Mouse (Mus musculus) brain, embryonic 18.5 days (tissue): ENCODE data around the gene Fmo6.

Experiments
- DNase-seq: peaks from one replicate; pipeline ENCODE4 v3.0.0-alpha.2; 2012; ENCODE audit warnings: low read depth, low spot score

Gene Fmo6

GRCm38 (mm10) chr1:162937415-162937814 is at the start of gene Fmo6:
Fmo6 (minus strand) TSS chr1:162937515.
- no peak for DNase-seq

DNA sequence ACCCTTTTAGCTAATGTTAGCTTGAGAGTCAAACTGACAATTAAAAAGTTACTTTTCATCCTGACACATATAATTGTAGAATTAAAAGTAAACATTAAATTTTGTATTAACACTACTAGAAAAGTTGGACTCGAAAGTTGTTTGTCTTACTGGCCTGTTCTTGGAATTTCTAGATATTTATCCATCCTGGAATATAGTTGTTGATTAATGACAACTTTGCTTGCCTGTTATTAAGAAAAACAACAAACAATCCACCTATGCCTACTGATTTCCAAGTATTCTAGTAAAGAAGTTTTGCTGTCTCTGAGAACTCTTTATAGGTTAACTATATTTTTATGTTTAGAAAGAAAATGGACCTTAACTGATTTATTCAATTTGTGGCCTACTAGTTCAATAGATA is 49.5 kb upstream of the Fmo6 start:
- DNase-seq = no peak

DNA sequence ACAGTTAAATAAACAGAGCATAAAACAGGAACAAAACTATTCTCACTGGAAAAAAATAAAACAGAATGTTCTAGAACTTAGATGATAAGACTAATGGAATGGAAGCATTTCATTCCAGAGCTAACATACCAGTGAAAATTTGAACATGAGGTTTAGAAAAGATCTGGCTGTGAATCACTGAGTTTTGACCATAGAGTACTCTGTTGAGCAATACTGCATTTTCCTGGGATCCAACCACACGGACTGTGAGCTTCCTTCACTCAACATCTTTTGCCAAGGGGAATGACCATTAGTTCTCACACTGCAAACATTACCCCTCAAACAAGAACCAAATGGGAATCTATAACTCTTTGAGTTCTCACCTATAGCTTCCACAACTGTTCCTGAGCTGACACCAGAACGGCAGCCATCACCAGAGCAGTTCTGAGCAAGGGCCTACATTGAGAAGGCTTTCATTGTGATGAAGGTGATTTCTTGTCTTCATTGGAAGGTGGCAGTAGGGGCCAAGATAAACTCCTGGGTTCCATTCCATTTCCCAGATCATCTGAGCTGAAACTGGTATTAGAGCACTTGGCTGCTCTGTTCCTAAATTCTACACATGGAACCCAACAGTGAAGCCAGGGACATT is 48.9 kb upstream of the Fmo6 start:
- DNase-seq = no peak

- DNase-seq = no peak
Measured at GRCm38 (mm10) chr1:162984428-162984827, 47.1 kb upstream of the Fmo6 start, which contains the start of gene Fmo3. Fmo3 (minus strand) TSS chr1:162984528.

DNA sequence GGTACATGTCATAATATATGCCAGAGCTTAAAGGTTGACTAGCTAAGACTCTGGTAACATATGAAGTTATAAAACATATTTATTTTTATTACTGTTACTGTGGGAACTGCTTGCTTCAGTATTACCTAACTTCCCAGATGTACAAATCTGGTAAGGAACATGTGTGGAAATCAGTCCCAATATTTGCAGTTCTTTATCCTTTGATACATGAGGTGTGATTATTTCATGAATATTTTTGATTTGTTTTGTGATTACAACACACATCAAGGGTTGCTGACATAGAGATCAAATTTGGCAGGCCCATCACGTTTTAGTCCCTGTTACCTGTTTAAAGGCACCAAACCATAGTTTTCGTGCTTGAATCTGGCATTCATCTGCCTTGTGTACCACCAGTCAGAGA is 26.2 kb upstream of the Fmo6 start:
- no peak for DNase-seq

- DNase-seq = no peak
Measured at GRCm38 (mm10) chr1:162957422-162957821, 20.1 kb upstream of the Fmo6 start.

DNA sequence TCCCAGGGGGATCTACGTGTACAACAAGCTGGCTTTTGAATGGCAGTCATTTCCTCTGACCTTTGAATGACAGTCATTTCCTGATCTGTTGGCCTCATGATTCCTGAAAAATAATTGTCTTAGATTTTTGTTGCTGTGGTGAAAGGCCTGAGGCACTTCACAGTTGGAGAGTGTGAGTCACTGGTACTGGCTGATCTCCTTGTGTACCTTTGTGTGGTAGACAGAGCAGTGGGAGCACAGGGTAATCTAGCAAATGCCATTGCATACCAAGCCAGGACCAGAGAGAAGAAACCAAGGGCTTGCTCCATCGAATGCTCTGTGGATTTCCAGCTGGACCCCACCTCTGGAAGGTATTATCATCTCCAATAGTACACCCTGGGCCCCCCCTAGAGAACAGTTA is 15.8 kb upstream of the Fmo6 start:
- DNase-seq = no peak

- no peak for DNase-seq
Measured at GRCm38 (mm10) chr1:162949763-162950162, 12.4 kb upstream of the Fmo6 start.

DNA sequence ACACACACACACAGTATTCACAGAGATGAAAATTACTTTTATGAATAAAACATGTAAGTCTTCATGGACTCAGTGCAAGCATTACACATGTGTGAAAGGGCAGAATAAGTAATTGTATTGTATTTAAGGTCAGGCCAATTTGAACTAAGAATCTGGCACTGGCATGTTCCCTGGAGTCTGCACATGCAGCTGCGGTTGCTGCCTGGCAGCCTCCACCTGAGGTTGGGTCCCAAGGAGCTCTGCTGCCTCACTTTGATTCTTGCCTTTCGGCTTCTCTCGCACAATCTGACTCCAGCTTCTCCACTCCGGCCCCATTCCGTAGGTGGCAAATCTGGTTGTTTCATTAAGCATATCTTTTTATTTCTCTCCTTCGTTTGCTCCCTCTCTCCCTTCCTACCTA is 10.6 kb upstream of the Fmo6 start:
- DNase-seq = no peak

GRCm38 (mm10) chr1:162946837-162947558 is 9.7 kb upstream of the Fmo6 start:
- no peak for DNase-seq

- no peak for DNase-seq
Measured at GRCm38 (mm10) chr1:162943700-162944099, 6.4 kb upstream of the Fmo6 start.

GRCm38 (mm10) chr1:162938696-162939351 is 1.5 kb upstream of the Fmo6 start:
- no peak for DNase-seq

- DNase-seq = no peak
Measured at GRCm38 (mm10) chr1:162937970-162938695, 818 bp upstream of the Fmo6 start.

DNA sequence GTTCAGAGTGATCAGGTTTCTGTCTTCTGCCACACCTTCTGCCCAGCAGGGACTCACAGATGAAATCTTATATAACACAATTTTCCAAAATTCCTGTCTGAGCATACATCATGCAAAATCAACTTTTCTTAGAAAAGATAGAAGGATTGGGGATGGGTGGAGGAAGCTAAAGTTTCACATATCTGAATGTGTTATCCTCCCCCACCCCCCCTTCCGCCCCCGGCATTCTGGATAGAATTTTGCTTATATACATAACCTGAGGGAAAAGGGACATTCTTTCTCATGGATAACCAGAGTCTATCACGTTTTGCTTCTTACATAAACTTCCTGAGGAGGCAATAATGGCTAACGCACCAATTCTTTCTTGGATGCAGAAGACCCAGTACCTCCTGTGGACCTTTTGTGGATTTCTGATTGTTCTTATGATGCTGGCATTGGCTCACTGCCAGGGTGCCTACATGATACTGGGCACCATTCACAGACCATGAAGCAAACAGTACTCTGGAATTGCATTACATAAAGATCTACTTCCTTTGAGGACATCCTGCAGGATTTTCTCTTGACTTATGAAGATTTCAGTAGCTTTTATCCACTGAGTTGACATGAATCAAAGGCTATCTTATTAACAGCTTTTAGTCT is 2.8 kb downstream of the Fmo6 start:
- no peak for DNase-seq

DNA sequence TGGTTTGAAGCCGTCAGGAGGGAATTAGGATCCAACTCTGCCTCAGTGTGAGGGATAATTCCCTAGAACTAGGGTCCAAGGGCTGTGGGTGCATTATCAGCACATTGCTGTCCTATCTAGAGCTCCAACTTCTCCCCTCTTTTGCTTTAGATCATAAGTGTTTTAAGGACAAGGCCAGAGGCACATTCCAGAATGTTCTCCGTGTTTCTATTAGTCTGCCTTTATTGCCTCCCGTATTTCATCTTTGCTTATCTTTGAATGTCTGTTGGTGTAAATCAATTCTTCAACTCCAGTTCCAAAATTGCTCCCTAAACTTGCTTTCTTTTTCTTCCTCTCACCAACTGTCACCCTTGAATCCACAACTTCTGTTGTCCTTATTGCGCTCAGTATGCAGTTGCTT is 4.9 kb downstream of the Fmo6 start:
- no peak for DNase-seq

- DNase-seq = no peak
Measured at GRCm38 (mm10) chr1:162931880-162932279, 5.4 kb downstream of the Fmo6 start.

GRCm38 (mm10) chr1:162931310-162931875 is 5.9 kb downstream of the Fmo6 start:
- DNase-seq = no peak

DNA sequence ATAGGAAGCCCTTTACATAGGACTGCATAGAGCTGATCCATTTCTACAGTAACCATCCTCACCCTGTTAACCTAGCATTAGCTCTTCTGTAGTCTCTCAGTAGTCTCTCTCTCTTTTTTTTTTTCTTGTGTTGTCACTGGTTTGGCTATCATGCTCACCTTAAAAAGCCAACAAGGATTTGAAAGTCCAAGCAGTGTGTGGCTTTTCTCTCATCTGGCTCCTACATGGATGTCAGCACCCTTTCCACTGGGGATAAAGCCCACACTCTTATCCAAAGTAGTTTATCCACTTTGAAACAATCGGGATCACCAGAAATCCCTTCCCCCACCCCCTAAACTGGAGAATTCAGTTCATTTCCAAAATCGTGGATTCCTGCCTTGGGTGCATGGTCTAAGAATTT is 6.7 kb downstream of the Fmo6 start:
- DNase-seq = no peak

GRCm38 (mm10) chr1:162929146-162929545 is 8.2 kb downstream of the Fmo6 start:
- no peak for DNase-seq

DNA sequence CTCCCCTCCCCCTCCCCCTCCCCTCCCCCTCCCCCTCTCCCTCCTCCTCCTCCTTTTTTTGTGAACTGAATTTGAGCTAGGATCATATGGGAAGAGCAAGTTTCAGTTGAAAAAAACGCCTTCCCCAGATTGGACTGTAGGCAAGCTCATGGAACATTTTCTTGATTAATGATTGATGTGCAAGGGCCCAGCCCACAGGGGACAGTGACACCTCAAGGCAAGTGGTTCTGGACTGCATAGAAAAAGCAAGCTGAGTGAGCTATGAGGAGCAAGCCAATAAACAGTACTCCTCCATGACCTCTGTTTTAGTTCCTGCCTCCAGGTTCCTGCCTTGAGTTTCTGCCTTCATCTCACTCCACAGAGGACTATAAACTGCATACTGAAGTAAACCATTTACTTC is 12.2 kb downstream of the Fmo6 start:
- DNase-seq = no peak

DNA sequence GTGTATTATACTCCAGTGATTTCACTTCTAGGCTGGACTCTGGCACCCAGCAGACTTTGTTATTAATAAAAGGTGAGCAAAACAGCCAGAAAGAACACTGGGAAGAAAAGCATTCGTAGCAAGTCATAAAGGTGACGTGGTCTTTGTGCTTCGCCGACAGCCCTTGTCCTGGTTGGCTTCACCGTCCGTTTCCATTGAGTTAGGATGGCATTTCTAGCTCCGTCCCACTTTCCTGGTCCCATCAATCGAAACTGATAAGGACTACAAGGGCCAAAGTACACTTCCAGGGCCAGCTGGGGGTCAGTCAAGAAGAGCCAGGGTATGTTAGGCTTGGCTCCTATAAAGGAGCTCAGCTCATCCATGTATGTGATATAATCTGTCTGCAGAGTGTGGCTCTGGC is 20.7 kb downstream of the Fmo6 start:
- no peak for DNase-seq
